Mouse (Mus musculus) thymus, adult 2 months (tissue): Measurements from ENCODE around the gene Tiam2. TPM values are rescaled to one million over a fixed set of nuclear protein-coding genes. Genes with fewer than 3 reads are reported as not detected.

Source experiments
- DNase-seq: peaks from one replicate; pipeline ENCODE4 v3.0.0; 2021
- H3K27ac ChIP-seq: fragments of 200-500 bp; 2 replicates; pipeline ENCODE4 v1.5.1; 2012; ENCODE audit warnings: low read length, control low read depth; ENCODE audit not compliant: control insufficient read depth, insufficient read depth
- H3K27me3 ChIP-seq: fragments of 200-500 bp; 2 replicates; pipeline ENCODE4 v1.6.1; 2012; ENCODE audit warnings: mild to moderate bottlenecking, low read length, moderate library complexity, mixed read lengths; ENCODE audit not compliant: control insufficient read depth, insufficient read depth
- H3K36me3 ChIP-seq: fragments of 200-500 bp; 2 replicates; pipeline ENCODE4 v1.6.1; 2012; ENCODE audit warnings: mild to moderate bottlenecking, low read length, moderate library complexity; ENCODE audit not compliant: control insufficient read depth, insufficient read depth
- H3K4me1 ChIP-seq: fragments of 200-500 bp; replicated peaks from 2 replicates; pipeline ENCODE4 v1.6.1; 2012; ENCODE audit warnings: low read length; ENCODE audit not compliant: control insufficient read depth, insufficient read depth
- H3K4me3 ChIP-seq: fragments of 200-500 bp; 2 replicates; pipeline ENCODE4 v1.5.1; 2012; ENCODE audit warnings: mild to moderate bottlenecking, low read length, control low read depth, moderate library complexity; ENCODE audit not compliant: control insufficient read depth, insufficient read depth
- CTCF ChIP-seq: fragments of 200-500 bp; IDR thresholded peaks from 2 replicates; pipeline ENCODE4 v1.5.1; 2012; ENCODE audit warnings: mild to moderate bottlenecking, control low read depth, low read length, moderate library complexity, borderline replicate concordance; ENCODE audit not compliant: control insufficient read depth, poor library complexity, insufficient read depth; ENCODE audit errors: extremely low read depth
- POLR2A ChIP-seq: fragments of 200-500 bp; IDR thresholded peaks from 2 replicates; pipeline ENCODE4 v1.6.1; 2012; ENCODE audit warnings: mild to moderate bottlenecking, low read length, control low read depth, moderate library complexity; ENCODE audit not compliant: control insufficient read depth, poor library complexity, insufficient read depth; ENCODE audit errors: extremely low read depth
- WGBS: fragments of 180-500 bp; shearing (Covaris S2); methylation state at CpG from one replicate; pipeline ENCODE4 v1.1.7; 2018; 5-methylcytosine and 5-hydroxymethylcytosine counted together
- polyA plus RNA-seq: library from polyadenylated mRNA; depleted of rRNA; stranded (reverse); fragments of >200 nt; gene quantifications from 2 replicates; pipeline ENCODE4 v1.2.3, GENCODE M21; 2012

Gene Tiam2
- polyA plus RNA-seq, 1 experiment: 0.36 TPM

DNA sequence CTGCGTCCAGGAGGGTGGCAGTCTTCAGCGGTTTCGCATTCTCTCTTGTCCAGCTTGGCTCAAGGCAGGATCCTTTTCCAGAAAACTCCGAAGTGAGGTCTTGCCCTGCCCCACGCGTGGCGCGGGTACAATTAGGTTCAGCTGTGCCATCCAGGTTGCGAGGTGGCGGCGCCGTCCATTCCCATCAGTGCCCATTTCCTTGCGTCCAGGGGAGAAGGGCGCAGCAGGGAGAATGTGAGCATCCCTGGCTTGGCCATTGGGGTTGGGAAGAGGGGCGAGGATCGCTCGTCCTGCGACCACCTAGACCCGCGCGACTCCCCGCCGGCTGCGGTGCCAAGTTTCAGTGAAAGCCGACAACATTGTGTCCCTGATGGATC, 518 bp downstream of the Tiam2 start:
- no peak overlapping the region for H3K27ac ChIP-seq
- TF ChIP-seq CTCF (0 out of 2 replicates have a peak, but pooled peaks have one; percentile 22), POLR2A (no peak)

DNA sequence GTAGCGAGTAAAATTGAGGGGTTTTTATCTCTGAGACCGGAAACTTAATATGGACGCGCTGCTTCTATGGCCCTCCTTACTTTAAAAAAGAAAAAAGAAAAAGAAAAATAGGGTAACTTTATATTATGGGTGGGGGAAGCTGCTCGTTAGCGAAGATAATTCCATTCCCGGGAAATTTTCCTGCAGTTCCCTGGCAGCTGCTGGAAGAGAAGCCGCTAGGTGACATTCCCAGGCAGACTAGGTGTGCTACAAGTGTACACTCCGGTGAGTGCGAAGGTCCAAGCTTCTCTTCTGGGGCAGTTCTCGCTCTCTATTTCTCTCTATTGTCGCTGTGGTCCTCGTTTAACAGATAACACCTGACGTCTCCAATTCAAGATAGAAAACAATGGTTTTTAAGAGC, 962 bp downstream of the Tiam2 start:
- DNase-seq: no peak
- TF ChIP-seq CTCF (no peak), POLR2A (no peak)
- H3K27ac ChIP-seq: no peak overlapping the region
- H3K36me3 ChIP-seq: no peaks in the 10 kb centered on the region
- peaks cover 12% of the 10 kb centered on the region for H3K4me1 ChIP-seq
- H3K4me3 ChIP-seq: no peak overlapping the region
- H3K27me3 ChIP-seq: peaks cover 6% of the 10 kb centered on the region; the same call in 1 of the 2 replicates
- WGBS: 15% methylated on average over 14 of the region's 14 CpGs

More for the DNA sequence above, 518 bp downstream of the Tiam2 start:
- H3K36me3 ChIP-seq: no peaks in the 10 kb centered on the region
- no peak for DNase-seq
- H3K4me1 ChIP-seq: peaks cover 12% of the 10 kb centered on the region
- H3K27me3 ChIP-seq: peaks cover 6% of the 10 kb centered on the region; the same call in 1 of the 2 replicates
- WGBS: 6% methylated on average over 25 of the region's 25 CpGs
- peak overlapping the region; percentile 30 for H3K4me3 ChIP-seq

DNA sequence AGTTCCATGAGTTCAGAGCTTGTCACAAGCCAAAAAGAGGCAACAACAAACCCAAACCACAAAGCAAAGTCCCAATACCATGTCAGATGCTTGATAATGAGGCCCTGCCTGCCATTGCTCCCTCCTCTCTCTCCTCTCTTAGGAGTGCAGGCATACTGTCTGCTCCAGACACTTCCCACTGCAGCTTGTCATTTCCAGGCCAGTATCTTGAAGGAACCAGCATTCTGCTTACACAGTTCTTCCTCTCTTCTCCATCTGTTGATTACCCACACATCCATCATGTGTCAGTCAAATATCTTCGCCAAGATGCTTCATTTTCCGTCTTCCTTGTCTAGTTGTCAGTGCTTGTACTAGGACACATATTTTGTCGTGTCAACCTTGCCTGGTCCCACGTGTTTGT, 2.4 kb downstream of the Tiam2 start:
- Histone ChIP-seq H3K36me3 (no peaks in the 10 kb centered on the region), H3K4me3 (no peak overlapping the region), H3K27ac (no peak overlapping the region), H3K27me3 (peaks cover 6% of the 10 kb centered on the region; the same call in 1 of the 2 replicates), H3K4me1 (peaks cover 12% of the 10 kb centered on the region)
- TF ChIP-seq POLR2A (no peak), CTCF (no peak)
- DNase-seq: no peak
- WGBS: 88% methylated on average over 4 of the region's 4 CpGs

DNA sequence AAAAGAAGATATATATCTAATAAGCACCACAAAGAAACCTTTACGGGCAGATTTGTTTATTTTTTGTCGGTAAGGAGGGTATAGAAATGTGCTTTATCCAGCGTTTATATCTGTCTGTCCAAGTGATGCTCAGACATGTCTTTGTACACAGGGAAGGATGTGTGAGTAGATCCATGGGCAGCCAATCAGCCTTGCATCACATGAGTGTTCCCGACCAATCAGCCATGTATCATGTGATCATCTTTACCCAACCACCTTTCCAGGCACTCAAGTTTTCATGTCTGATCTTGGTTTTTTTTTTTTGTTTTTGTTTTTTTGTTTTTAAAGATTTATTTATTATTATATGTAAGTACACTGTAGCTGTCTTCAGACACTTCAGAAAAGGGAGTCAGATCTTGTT, 3.1 kb downstream of the Tiam2 start:
- Histone ChIP-seq H3K27ac (no peak overlapping the region), H3K27me3 (peaks cover 6% of the 10 kb centered on the region; the same call in 1 of the 2 replicates), H3K36me3 (no peaks in the 10 kb centered on the region), H3K4me1 (peaks cover 12% of the 10 kb centered on the region), H3K4me3 (no peak overlapping the region)
- no peak for DNase-seq
- TF ChIP-seq POLR2A: no peak
- no peak for TF ChIP-seq CTCF
- WGBS: 93% methylated on average over 4 of the region's 4 CpGs

DNA sequence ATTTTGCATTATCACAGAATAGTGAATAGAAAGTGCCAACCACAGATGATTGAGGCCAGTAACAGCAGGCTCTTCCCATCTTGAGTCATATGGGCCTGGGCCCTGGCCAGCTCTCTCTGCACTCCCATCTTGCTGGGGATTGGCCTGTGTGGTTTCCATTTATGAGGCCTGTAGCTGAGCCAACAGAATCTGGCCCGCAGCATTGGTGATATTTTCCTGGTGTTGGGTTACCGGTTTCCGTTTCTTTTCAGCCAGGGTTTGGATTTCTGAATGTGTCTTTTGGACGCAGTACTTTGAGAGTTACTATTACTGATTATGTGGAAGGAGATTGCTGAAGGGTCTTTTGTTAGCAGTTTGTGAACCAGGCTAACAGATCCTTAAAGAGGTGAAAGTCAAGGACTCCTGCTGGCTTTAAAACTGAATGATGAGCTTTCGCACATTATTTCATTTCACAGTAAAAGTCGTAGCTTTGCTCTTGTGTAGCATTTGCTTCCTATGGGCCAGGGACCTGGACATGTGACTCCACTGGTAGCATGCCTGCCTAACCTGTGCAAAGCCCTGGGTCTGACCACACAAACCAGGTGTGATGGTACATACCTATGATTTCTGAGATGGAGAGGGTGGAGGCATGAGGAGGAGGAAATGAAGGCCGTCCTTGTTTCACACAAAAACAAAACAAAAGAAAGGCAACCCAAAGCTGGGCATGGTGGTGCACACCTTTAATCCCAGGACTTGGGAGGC, 5.5 kb downstream of the Tiam2 start:
- Histone ChIP-seq H3K27me3 (peaks cover 3% of the 10 kb centered on the region; the same call in 1 of the 2 replicates), H3K4me1 (peaks cover 3% of the 10 kb centered on the region), H3K27ac (no peak overlapping the region), H3K4me3 (no peak overlapping the region), H3K36me3 (no peaks in the 10 kb centered on the region)
- no peak for DNase-seq
- 90% methylated on average over 7 of the region's 7 CpGs for WGBS
- TF ChIP-seq POLR2A: no peak
- no peak for TF ChIP-seq CTCF

DNA sequence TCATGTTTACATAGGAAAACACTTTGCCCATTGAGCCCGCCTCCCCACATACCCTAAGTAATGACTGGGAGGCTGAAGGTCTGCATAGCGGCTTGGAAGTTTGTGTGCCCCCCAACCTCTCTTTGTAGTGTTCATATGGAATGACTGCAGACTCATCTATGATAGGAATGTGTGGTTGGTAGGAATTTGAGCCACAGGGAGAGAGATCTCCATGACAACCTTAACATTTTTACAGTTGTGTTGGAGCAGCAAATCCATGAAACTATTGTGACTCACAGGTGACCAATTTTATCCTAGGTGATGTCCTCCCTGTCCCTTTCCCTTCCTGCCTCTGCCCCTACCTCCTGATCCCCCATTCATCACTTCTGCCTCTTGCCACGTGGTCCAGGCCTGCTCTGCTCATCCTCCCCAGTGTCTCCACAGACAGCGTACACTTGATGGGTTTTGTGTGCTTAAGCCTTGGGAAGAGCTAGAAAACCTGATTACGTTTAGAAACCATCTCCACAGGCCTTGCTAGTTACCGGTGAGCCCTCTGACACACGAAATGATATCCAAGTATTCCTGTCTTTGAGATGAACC, 9.9 kb downstream of the Tiam2 start:
- WGBS: 95% methylated on average over 7 of the region's 7 CpGs

More for the DNA sequence above, 9.9 kb downstream of the Tiam2 start:
- no peaks in the 10 kb centered on the region for H3K4me1 ChIP-seq
- no peaks in the 10 kb centered on the region for H3K27me3 ChIP-seq
- H3K4me3 ChIP-seq: no peak overlapping the region
- no peak for DNase-seq
- TF ChIP-seq POLR2A (no peak), CTCF (no peak)
- H3K36me3 ChIP-seq: no peaks in the 10 kb centered on the region
- no peak overlapping the region for H3K27ac ChIP-seq
